Mouse (Mus musculus) erythroblast, embryonic 14.5 days (primary cell): Measurements from ENCODE around the gene Hikeshi. TPM values are rescaled to one million over a fixed set of nuclear protein-coding genes. Genes with fewer than 3 reads are reported as not detected.

Experiments
- H3K27me3 ChIP-seq: 2 replicates; pipeline ENCODE4 v1.6.1; 2012; ENCODE audit warnings: inconsistent platforms; ENCODE audit not compliant: control insufficient read depth
- H3K36me3 ChIP-seq: 2 replicates; pipeline ENCODE4 v1.6.1; 2012; ENCODE audit warnings: mild to moderate bottlenecking, inconsistent platforms; ENCODE audit not compliant: control insufficient read depth
- H3K4me1 ChIP-seq: 2 replicates; pipeline ENCODE4 v1.6.1; 2012; ENCODE audit warnings: inconsistent platforms; ENCODE audit not compliant: control insufficient read depth
- H3K4me3 ChIP-seq: replicated peaks from 2 replicates; pipeline ENCODE3; 2012; ENCODE audit warnings: moderate library complexity, mild to moderate bottlenecking, inconsistent platforms
- H3K9me3 ChIP-seq: 2 replicates; pipeline ENCODE4 v1.6.1; 2012; ENCODE audit warnings: low read length, inconsistent platforms, mixed read lengths; ENCODE audit not compliant: control insufficient read depth
- GATA1 ChIP-seq: IDR thresholded peaks from 2 replicates; pipeline ENCODE4 v1.6.1; 2012; ENCODE audit warnings: low read length, inconsistent platforms, mixed read lengths
- TAL1 ChIP-seq: IDR thresholded peaks from 3 replicates; pipeline ENCODE4 v1.6.1; 2012; ENCODE audit warnings: low read length, inconsistent platforms, mixed read lengths
- polyA plus RNA-seq: library from polyadenylated mRNA; stranded (reverse); fragments of >175 nt; gene quantifications from 2 replicates; pipeline ENCODE4 v1.2.3, GENCODE M21; 2012

Hikeshi gene
- polyA plus RNA-seq, 1 experiment: 2.1 TPM

- Histone ChIP-seq H3K4me3 (no peak overlapping the region), H3K36me3 (peaks cover 18% of the 10 kb centered on the region), H3K9me3 (no peaks in the 10 kb centered on the region), H3K4me1 (no peaks in the 10 kb centered on the region), H3K27me3 (no peaks in the 10 kb centered on the region)
- TF ChIP-seq TAL1 (no peak), GATA1 (no peak)
These were observed 17.4 kb downstream of the Hikeshi start for GRCm38 (mm10) chr7:89923441-89924180.

GRCm38 (mm10) chr7:89917776-89918175, 23.2 kb downstream of the Hikeshi start:
- no peaks in the 10 kb centered on the region for H3K4me1 ChIP-seq
- H3K27me3 ChIP-seq: no peaks in the 10 kb centered on the region
- H3K9me3 ChIP-seq: no peaks in the 10 kb centered on the region
- peaks cover 14% of the 10 kb centered on the region for H3K36me3 ChIP-seq
- H3K4me3 ChIP-seq: no peak overlapping the region
- TF ChIP-seq GATA1 (no peak), TAL1 (no peak)

- H3K4me1 ChIP-seq: no peaks in the 10 kb centered on the region
- TF ChIP-seq TAL1: no peak
- no peak for TF ChIP-seq GATA1
- no peaks in the 10 kb centered on the region for H3K9me3 ChIP-seq
- H3K27me3 ChIP-seq: no peaks in the 10 kb centered on the region
- no peak overlapping the region for H3K4me3 ChIP-seq
- peaks cover 14% of the 10 kb centered on the region for H3K36me3 ChIP-seq
These were observed 24.3 kb downstream of the Hikeshi start for GRCm38 (mm10) chr7:89916711-89917110.

DNA sequence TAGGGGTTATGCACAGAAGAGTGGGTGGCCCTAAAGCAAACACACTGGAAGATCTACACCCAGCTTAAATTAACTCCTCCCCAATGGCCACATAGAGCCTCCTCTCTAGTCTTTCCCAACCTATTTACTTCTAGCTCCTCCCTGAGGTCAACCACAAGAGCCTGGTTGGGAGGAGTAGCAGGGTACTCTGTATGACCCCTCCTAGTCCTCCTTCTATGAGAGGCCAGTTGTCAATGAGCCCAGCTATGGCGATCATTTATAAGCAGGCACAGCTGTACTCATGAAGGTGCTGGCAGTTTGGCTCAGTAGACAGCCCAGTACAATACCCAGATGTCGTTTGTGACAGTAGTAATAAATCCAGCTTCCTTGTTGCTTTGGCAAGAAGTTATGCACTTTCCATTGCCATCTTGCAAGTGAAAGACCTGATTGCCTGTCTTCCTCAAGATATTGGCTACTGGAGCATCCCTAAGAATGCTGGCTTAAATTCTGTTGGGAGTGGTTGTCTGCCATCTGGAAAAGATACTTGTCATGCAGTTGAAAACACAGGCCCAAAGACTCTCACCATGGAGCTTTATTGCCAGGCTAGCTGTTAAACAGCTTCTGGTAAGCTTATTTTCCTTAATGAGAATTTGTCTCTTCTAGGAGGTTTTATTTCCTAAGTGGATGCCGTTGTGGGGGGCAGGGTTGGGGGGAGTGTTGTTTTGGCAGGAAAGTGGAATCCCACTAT, 27.4 kb downstream of the Hikeshi start:
- TF ChIP-seq GATA1 (no peak), TAL1 (no peak)
- no peak overlapping the region for H3K4me3 ChIP-seq
- no peaks in the 10 kb centered on the region for H3K4me1 ChIP-seq
- peaks cover 3% of the 10 kb centered on the region for H3K36me3 ChIP-seq
- no peaks in the 10 kb centered on the region for H3K9me3 ChIP-seq
- no peaks in the 10 kb centered on the region for H3K27me3 ChIP-seq

GRCm38 (mm10) chr7:89912356-89912755, 28.6 kb downstream of the Hikeshi start:
- Histone ChIP-seq H3K4me1 (peaks cover under 1% of the 10 kb centered on the region), H3K9me3 (no peaks in the 10 kb centered on the region), H3K27me3 (no peaks in the 10 kb centered on the region), H3K4me3 (no peak overlapping the region), H3K36me3 (no peaks in the 10 kb centered on the region)
- TF ChIP-seq TAL1: no peak
- no peak for TF ChIP-seq GATA1

DNA sequence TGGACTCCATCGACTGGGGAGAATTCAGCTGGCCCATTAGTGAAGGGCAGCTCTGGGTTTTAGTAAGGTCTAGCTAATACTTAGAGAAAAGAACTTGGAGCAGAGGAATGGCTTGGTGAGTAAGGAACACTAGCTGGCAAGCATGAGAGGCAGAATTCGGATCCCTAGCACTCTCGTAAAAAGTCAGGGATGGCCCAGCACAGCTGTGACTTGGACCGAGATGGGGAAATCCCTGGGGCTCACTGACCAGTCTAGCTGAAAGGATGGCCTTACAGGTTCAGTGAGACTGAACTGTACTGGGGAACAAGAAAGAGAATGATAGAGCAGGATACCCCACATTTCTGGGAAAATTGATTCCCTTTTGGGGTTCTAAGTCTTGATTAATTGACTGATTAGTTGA, 31.3 kb downstream of the Hikeshi start:
- Histone ChIP-seq H3K4me3 (no peak overlapping the region), H3K9me3 (no peaks in the 10 kb centered on the region), H3K4me1 (peaks cover 8% of the 10 kb centered on the region), H3K36me3 (no peaks in the 10 kb centered on the region), H3K27me3 (no peaks in the 10 kb centered on the region)
- TF ChIP-seq TAL1: no peak

- no peak for TF ChIP-seq GATA1
- no peak for TF ChIP-seq TAL1
- H3K4me1 ChIP-seq: peaks cover 8% of the 10 kb centered on the region
- H3K4me3 ChIP-seq: no peak overlapping the region
- no peaks in the 10 kb centered on the region for H3K27me3 ChIP-seq
- no peaks in the 10 kb centered on the region for H3K36me3 ChIP-seq
- no peaks in the 10 kb centered on the region for H3K9me3 ChIP-seq
These were observed 31.9 kb downstream of the Hikeshi start for GRCm38 (mm10) chr7:89908899-89909621.

DNA sequence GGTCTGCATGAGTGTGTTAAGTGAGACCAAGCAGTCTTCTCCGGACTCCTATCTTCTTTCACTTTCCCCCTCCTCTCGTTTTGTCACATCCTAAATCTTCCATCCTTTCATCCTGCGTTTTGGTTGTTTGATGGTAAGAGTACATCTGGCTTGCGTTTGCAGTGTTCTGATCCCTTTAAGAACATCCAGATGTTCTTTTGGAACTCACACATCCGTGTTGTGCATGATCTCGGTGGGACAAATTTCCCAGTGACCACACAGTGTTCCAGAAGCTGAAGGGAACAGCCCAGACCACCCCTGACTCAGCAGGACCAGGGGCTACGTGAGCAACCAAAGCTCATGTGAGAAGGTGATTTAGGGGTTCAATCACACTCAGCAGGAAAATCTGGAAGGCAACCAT, 32.6 kb downstream of the Hikeshi start:
- Histone ChIP-seq H3K4me1 (peaks cover 8% of the 10 kb centered on the region), H3K36me3 (no peaks in the 10 kb centered on the region), H3K9me3 (no peaks in the 10 kb centered on the region), H3K27me3 (no peaks in the 10 kb centered on the region), H3K4me3 (no peak overlapping the region)
- TF ChIP-seq TAL1 (no peak), GATA1 (no peak)

DNA sequence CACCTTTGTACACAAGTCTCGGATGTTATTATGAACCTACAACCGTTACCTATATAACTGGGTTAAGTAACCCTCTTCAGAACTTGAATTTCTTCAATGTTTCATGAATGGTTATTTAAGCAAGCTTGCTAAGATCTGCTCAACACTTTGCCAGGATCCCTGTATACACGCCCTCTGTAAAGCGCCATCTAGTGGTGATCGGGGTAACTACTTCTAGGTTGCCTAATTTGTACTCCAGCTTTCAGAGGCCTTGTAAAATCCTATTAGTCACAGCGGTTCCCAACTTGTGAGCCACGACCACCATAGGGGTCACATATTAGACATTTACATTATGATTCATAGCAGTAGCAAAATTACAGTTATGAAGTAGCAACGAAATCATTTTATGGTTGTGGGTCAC, 33.1 kb downstream of the Hikeshi start:
- TF ChIP-seq GATA1 (no peak), TAL1 (no peak)
- Histone ChIP-seq H3K4me1 (peaks cover 8% of the 10 kb centered on the region), H3K9me3 (no peaks in the 10 kb centered on the region), H3K36me3 (no peaks in the 10 kb centered on the region), H3K27me3 (no peaks in the 10 kb centered on the region), H3K4me3 (no peak overlapping the region)
